Mouse (Mus musculus): ENCODE measurements around the gene Spag5. TPM values are rescaled to one million over a fixed set of nuclear protein-coding genes. Genes with fewer than 3 reads are reported as not detected.

Gene Spag5
- polyA plus RNA-seq, 2 experiments: 27.6 to 39.7 TPM

DNA sequence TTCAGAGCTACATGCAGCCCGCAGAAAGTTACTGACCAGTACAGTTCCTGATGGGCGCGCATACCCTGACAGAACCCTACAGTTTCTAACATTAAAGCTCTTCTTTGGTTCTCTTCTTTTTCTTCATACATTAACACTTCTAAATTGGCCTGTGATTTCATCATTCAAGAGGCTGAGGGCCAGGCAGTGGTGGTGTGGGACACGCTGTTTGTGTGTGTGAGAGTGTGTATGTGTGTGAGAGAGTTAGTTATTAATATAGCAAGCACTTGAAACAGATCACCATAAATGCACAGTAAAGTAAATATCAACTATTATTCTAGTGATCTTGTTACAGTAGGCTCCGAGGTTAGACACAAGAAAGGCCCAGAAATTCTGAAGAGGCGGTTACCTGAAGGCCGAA lies 412 bp upstream of the Spag5 start:
- peaks cover 3 to 7% of the 10 kb centered on the region in 2 experiments; a peak in 3 of 4 replicates for H3K4me1 ChIP-seq (replicated peaks; ENCODE audit: control insufficient read depth in 2 of 2, insufficient read depth in 2 of 2, low read length in 1 of 2)
- WGBS (ENCODE audit: insufficient replicate concordance): 71% methylated on average over 7 of the region's 7 CpGs
- H3K27me3 ChIP-seq (ENCODE audit: control insufficient read depth, insufficient read depth, low read length): no peaks in the 10 kb centered on the region
- peak; percentile 8; the same call in 1 of the 2 replicates for ATAC-seq (ENCODE audit: insufficient read depth)
- H3K9me3 ChIP-seq (ENCODE audit: control insufficient read depth, low read length): no peaks in the 10 kb centered on the region
- peak overlapping the region; percentile 68 for H3K9ac ChIP-seq (replicated peaks)
- H3K4me3 ChIP-seq (ENCODE audit: insufficient read depth in 1 of 2, low read depth in 2 of 2, low read length in 2 of 2): peak overlapping the region; percentile 77 to 98
- DNase-seq (ENCODE audit: low read depth in 3 of 3, low spot score in 3 of 3): no peak
- H3K27ac ChIP-seq: no peak overlapping the region; the same call in 1 of the 2 replicates
- H3K4me2 ChIP-seq (ENCODE audit: low read depth): peak overlapping the region; percentile 79
- H3K36me3 ChIP-seq (replicated peaks; ENCODE audit: control insufficient read depth, insufficient read depth, low read depth): peaks cover 29% of the 10 kb centered on the region
- TF ChIP-seq EP300 (IDR thresholded peaks at IDR 0.05; ENCODE audit: low read depth) (no peak), CTCF (IDR thresholded peaks at IDR 0.05; ENCODE audit: low read depth) (no peak)

DNA sequence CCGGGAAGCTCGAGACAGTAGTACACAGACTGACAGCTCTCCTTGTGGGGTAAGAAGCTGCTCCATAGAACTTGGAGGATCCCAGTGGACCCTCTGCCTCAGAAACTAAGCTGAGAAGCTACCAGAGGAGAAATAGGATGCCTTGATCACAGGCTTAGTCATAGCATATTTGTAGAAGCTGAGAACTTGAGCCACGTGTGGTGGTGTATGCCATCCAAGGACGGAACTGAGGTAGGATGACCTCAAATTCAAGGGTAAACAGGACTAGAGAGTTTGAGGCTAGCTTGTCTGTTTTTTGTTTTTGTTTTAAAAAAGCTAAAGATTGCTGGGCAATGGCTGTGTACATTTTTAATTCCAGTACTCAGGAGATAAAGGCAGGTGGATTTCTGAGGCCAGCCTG lies 3.9 kb downstream of the Spag5 start:
- peak overlapping the region; percentile 11 to 12; a peak in 3 of 4 replicates for H3K4me3 ChIP-seq (ENCODE audit: insufficient read depth in 1 of 2, low read depth in 2 of 2, low read length in 2 of 2)
- 82% methylated on average over 4 of the region's 4 CpGs for WGBS (ENCODE audit: insufficient replicate concordance)
- peaks cover 68% of the 10 kb centered on the region for H3K36me3 ChIP-seq (replicated peaks; ENCODE audit: control insufficient read depth, insufficient read depth, low read depth)
- H3K4me1 ChIP-seq (replicated peaks; ENCODE audit: control insufficient read depth in 2 of 2, insufficient read depth in 2 of 2, low read length in 1 of 2): peaks cover 10 to 12% of the 10 kb centered on the region in 2 experiments
- no peak overlapping the region for H3K27ac ChIP-seq
- TF ChIP-seq EP300 (IDR thresholded peaks at IDR 0.05; ENCODE audit: low read depth) (no peak), CTCF (IDR thresholded peaks at IDR 0.05; ENCODE audit: low read depth) (no peak)
- H3K9ac ChIP-seq (replicated peaks): no peak overlapping the region
- peak overlapping the region; percentile 36 for H3K4me2 ChIP-seq (ENCODE audit: low read depth)
- ATAC-seq (ENCODE audit: insufficient read depth): no peak
- H3K27me3 ChIP-seq (ENCODE audit: control insufficient read depth, insufficient read depth, low read length): no peaks in the 10 kb centered on the region
- H3K9me3 ChIP-seq (ENCODE audit: control insufficient read depth, low read length): no peaks in the 10 kb centered on the region
- DNase-seq (ENCODE audit: low read depth in 3 of 3, low spot score in 3 of 3): no peak

DNA sequence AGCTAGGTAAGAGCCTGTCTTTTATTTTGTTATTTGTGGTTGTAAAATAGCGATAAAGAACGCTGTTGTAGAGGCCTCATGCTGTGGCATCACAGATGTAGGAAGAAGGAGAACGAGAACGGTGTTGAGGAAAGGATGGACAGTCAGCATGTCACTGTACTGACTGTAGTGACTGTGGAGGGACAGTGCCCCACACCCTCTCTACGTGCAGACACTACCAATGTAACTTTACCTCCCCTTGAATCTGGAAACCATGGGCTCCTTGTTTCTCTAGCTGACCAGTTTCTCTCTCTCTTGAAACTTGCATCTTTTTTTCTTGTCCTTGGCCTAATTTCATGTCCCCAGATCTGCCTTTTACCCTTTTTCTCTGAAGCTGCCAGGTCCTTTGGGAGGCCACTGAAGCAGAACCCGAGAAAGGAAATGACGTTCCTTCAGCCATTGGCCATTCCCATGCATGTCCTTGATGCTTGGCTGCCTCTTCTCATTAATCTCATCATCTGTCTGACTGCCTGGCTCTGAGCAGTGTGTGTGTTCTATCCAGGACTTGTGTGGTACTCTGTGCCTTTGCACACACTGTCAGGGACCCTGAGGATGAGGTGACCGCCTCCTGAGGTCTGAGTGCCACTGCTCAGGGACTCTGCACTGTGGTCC lies 9.7 kb downstream of the Spag5 start:
- ATAC-seq (ENCODE audit: insufficient read depth) (no peak), DNase-seq (ENCODE audit: low read depth in 3 of 3, low spot score in 3 of 3) (no peak)
- H3K27ac ChIP-seq: no peak overlapping the region
- H3K4me1 ChIP-seq (replicated peaks; ENCODE audit: control insufficient read depth in 2 of 2, insufficient read depth in 2 of 2, low read length in 1 of 2): peaks cover 5 to 7% of the 10 kb centered on the region in 2 experiments; a peak in 2 of 4 replicates
- 87% methylated on average over 8 of the region's 8 CpGs for WGBS (ENCODE audit: insufficient replicate concordance)
- peaks cover 87% of the 10 kb centered on the region for H3K36me3 ChIP-seq (replicated peaks; ENCODE audit: control insufficient read depth, insufficient read depth, low read depth)
- no peak for TF ChIP-seq CTCF (IDR thresholded peaks at IDR 0.05; ENCODE audit: low read depth)
- TF ChIP-seq EP300 (IDR thresholded peaks at IDR 0.05; ENCODE audit: low read depth): no peak
- no peak overlapping the region for H3K4me3 ChIP-seq (ENCODE audit: insufficient read depth in 1 of 2, low read depth in 2 of 2, low read length in 2 of 2)
- H3K9ac ChIP-seq (replicated peaks): no peak overlapping the region
- H3K9me3 ChIP-seq (ENCODE audit: control insufficient read depth, low read length): no peaks in the 10 kb centered on the region
- H3K4me2 ChIP-seq (ENCODE audit: low read depth): no peak overlapping the region
- no peaks in the 10 kb centered on the region for H3K27me3 ChIP-seq (ENCODE audit: control insufficient read depth, insufficient read depth, low read length)

DNA sequence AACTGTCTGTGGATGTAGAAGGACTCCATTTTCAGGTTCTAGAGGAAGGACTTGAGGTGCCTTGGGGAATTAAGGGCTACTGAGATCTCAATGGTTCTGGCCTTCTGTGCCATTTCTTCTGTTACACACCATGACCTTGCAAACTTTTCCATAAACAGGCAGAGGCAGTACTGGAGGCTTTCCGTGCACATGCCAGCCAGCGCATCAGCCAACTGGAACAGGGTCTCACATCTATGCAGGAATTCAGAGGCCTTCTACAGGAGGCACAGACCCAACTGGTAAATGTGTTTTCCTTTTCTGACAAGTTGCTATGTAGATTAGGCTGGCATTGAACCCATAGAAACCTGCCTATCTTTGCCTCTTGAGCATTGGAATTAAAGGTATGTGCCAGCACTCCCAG lies 12.3 kb downstream of the Spag5 start:
- no peaks in the 10 kb centered on the region for H3K9me3 ChIP-seq (ENCODE audit: control insufficient read depth, low read length)
- no peaks in the 10 kb centered on the region for H3K27me3 ChIP-seq (ENCODE audit: control insufficient read depth, insufficient read depth, low read length)
- no peak overlapping the region for H3K9ac ChIP-seq (replicated peaks)
- ATAC-seq (ENCODE audit: insufficient read depth) (no peak), DNase-seq (ENCODE audit: low read depth in 3 of 3, low spot score in 3 of 3) (no peak)
- no peak for TF ChIP-seq EP300 (IDR thresholded peaks at IDR 0.05; ENCODE audit: low read depth)
- TF ChIP-seq CTCF (IDR thresholded peaks at IDR 0.05; ENCODE audit: low read depth): no peak
- H3K4me1 ChIP-seq (replicated peaks; ENCODE audit: control insufficient read depth in 2 of 2, insufficient read depth in 2 of 2, low read length in 1 of 2): no peaks in the 10 kb centered on the region
- 94% methylated on average over 2 of the region's 2 CpGs for WGBS (ENCODE audit: insufficient replicate concordance)
- H3K36me3 ChIP-seq (replicated peaks; ENCODE audit: control insufficient read depth, insufficient read depth, low read depth): peaks cover 91% of the 10 kb centered on the region
- no peak overlapping the region for H3K27ac ChIP-seq
- H3K4me3 ChIP-seq (ENCODE audit: insufficient read depth in 1 of 2, low read depth in 2 of 2, low read length in 2 of 2): no peak overlapping the region
- H3K4me2 ChIP-seq (ENCODE audit: low read depth): no peak overlapping the region

DNA sequence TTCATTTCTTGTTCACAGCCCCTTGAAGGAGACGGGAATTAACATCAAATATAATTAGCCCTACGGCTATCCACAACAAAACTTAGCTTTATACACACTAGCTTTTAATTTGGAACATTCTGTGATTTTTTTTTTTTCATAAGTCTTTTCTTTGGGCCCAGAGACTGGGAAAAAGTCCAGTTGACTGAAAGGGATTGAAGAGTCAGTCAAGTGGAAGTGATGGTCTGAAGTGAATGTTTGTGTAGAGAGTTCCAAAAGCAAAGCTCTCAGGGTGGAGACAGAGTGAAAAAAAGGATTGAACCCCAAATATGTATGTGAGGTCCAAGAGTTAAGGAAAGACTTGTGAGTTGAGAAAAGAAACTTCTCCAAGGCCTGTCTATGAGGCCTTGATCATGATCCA lies 17.1 kb downstream of the Spag5 start:
- Histone ChIP-seq H3K4me1 (replicated peaks; ENCODE audit: control insufficient read depth in 2 of 2, insufficient read depth in 2 of 2, low read length in 1 of 2) (peaks cover 5 to 9% of the 10 kb centered on the region in 2 experiments), H3K9ac (replicated peaks) (no peak overlapping the region), H3K4me2 (ENCODE audit: low read depth) (no peak overlapping the region), H3K36me3 (replicated peaks; ENCODE audit: control insufficient read depth, insufficient read depth, low read depth) (peaks cover 92% of the 10 kb centered on the region), H3K27me3 (ENCODE audit: control insufficient read depth, insufficient read depth, low read length) (no peaks in the 10 kb centered on the region), H3K9me3 (ENCODE audit: control insufficient read depth, low read length) (no peaks in the 10 kb centered on the region), H3K27ac (no peak overlapping the region), H3K4me3 (ENCODE audit: insufficient read depth in 1 of 2, low read depth in 2 of 2, low read length in 2 of 2) (no peak overlapping the region)
- WGBS (ENCODE audit: insufficient replicate concordance): 87% methylated on average over 2 of the region's 2 CpGs
- no peak for TF ChIP-seq CTCF (IDR thresholded peaks at IDR 0.05; ENCODE audit: low read depth)
- DNase-seq (ENCODE audit: low read depth in 3 of 3, low spot score in 3 of 3) (no peak), ATAC-seq (ENCODE audit: insufficient read depth) (no peak)

Data from liver, embryonic 14.5 days (tissue).